Mouse (Mus musculus) small intestine, adult 2 months (tissue): Measurements from ENCODE around the gene Fcnb. TPM values are rescaled to one million over a fixed set of nuclear protein-coding genes. Genes with fewer than 3 reads are reported as not detected.

Experiments
- H3K27ac ChIP-seq: fragments of 200-500 bp; 2 replicates; pipeline ENCODE4 v1.5.1; 2012; ENCODE audit warnings: low read depth, low read length, control low read depth, inconsistent platforms; ENCODE audit not compliant: insufficient read depth
- H3K27me3 ChIP-seq: fragments of 200-500 bp; 2 replicates; pipeline ENCODE4 v1.6.1; 2012; ENCODE audit warnings: mild to moderate bottlenecking, moderate library complexity, low read length, inconsistent platforms; ENCODE audit not compliant: control insufficient read depth, insufficient read depth
- H3K36me3 ChIP-seq: fragments of 200-500 bp; 2 replicates; pipeline ENCODE4 v1.6.1; 2012; ENCODE audit warnings: mild to moderate bottlenecking, low read length, control low read depth, inconsistent platforms; ENCODE audit not compliant: control insufficient read depth, insufficient read depth
- H3K4me1 ChIP-seq: fragments of 200-500 bp; 2 replicates; pipeline ENCODE4 v1.6.1; 2012; ENCODE audit warnings: low read length, inconsistent platforms, mixed read lengths; ENCODE audit not compliant: control insufficient read depth, insufficient read depth, insufficient read length
- H3K4me3 ChIP-seq: fragments of 200-500 bp; 2 replicates; pipeline ENCODE4 v1.5.1; 2012; ENCODE audit warnings: low read depth, mild to moderate bottlenecking, control low read depth, inconsistent platforms, low read length, moderate library complexity
- CTCF ChIP-seq: fragments of 200-500 bp; IDR thresholded peaks from 2 replicates; pipeline ENCODE4 v1.5.1; 2012; ENCODE audit warnings: low read depth, mild to moderate bottlenecking, control low read depth, inconsistent platforms, low read length, moderate library complexity, mixed read lengths; ENCODE audit not compliant: insufficient replicate concordance, insufficient read length; ENCODE audit errors: extremely low read depth
- POLR2A ChIP-seq: fragments of 200-500 bp; IDR thresholded peaks from 2 replicates; pipeline ENCODE4 v1.6.1; 2012; ENCODE audit warnings: low read depth, mild to moderate bottlenecking, control low read depth, inconsistent platforms, low read length, moderate library complexity
- WGBS: fragments of 180-500 bp; shearing (Covaris S2); methylation state at CpG from one replicate; pipeline ENCODE4 v1.1.7; 2018; 5-methylcytosine and 5-hydroxymethylcytosine counted together
- polyA plus RNA-seq: library from polyadenylated mRNA; depleted of rRNA; stranded (reverse); fragments of >200 nt; gene quantifications from 2 replicates; pipeline ENCODE4 v1.2.3, GENCODE M21; 2012; rRNA removed

Fcnb gene
- polyA plus RNA-seq, result not detected in 2 replicates

- WGBS, result 75% methylated on average over 3 of the region's 3 CpGs
- Histone ChIP-seq H3K27me3 (no peaks in the 10 kb centered on the region), H3K36me3 (no peaks in the 10 kb centered on the region), H3K4me3 (no peak within 1 kb of the TSS), H3K27ac (no peak within 1 kb of the TSS), H3K4me1 (no peaks in the 10 kb centered on the region)
- TF ChIP-seq CTCF (no peak), POLR2A (no peak)
Observed at GRCm38 (mm10) chr2:28084768-28085167, at the start of gene Fcnb. Gene Fcnb, minus strand, starts transcription at chr2:28084885.

DNA sequence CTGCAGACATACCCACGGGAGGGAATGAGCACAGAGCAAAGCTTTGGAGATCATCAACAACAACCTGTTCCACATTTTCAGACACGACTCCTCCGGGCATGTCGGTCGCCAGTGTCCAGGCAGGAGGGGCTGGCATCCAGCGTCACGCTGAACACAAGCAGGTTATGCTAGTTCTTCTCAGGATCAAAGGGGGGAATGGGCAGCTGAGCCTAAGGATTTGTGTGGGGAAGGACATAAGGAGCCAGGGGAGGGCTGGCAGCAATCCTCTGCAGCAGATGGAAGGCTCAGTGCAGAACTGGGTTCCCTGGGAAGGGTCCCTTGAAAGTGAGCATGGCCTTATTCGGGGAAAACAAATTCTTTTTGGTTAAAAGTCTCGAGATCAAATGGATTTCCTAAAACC is 49.1 kb upstream of the Fcnb start:
- no peaks in the 10 kb centered on the region for H3K27me3 ChIP-seq
- no peaks in the 10 kb centered on the region for H3K36me3 ChIP-seq
- WGBS, result 80% methylated on average over 9 of the region's 9 CpGs
- H3K27ac ChIP-seq, result no peak overlapping the region
- no peak for TF ChIP-seq POLR2A
- no peak overlapping the region for H3K4me3 ChIP-seq
- H3K4me1 ChIP-seq, result no peaks in the 10 kb centered on the region

DNA sequence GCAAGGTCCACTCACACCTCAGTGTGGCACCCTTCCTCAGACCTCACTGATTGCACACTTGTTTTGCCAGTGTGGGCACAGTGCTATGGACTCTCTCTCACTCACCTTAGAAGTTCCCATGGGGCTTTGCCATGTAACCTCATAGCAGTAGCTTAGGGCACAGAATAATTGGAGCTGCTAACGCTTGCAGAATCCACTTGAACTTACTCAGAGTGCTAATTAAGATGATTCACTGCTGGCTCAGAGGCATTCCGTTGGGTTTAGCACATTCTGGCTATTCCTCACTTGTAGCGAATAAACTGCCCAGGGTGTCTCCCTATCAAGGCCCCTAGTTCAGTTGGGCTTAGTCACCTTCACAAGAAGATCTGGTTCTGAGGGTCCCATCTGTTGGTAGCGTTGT is 47.4 kb upstream of the Fcnb start:
- no peak overlapping the region for H3K4me3 ChIP-seq
- no peaks in the 10 kb centered on the region for H3K4me1 ChIP-seq
- WGBS, result 78% methylated on average over 4 of the region's 4 CpGs
- TF ChIP-seq CTCF (no peak), POLR2A (no peak)
- H3K27me3 ChIP-seq, result no peaks in the 10 kb centered on the region
- H3K27ac ChIP-seq, result no peak overlapping the region
- H3K36me3 ChIP-seq, result no peaks in the 10 kb centered on the region

- 70% methylated on average over 12 of the region's 12 CpGs for WGBS
- Histone ChIP-seq H3K27ac (no peak overlapping the region), H3K36me3 (no peaks in the 10 kb centered on the region), H3K4me3 (no peak overlapping the region), H3K4me1 (no peaks in the 10 kb centered on the region), H3K27me3 (no peaks in the 10 kb centered on the region)
- TF ChIP-seq CTCF, result no peak
- TF ChIP-seq POLR2A, result no peak
Observed at GRCm38 (mm10) chr2:28126763-28127438, 42.2 kb upstream of the Fcnb start.

DNA sequence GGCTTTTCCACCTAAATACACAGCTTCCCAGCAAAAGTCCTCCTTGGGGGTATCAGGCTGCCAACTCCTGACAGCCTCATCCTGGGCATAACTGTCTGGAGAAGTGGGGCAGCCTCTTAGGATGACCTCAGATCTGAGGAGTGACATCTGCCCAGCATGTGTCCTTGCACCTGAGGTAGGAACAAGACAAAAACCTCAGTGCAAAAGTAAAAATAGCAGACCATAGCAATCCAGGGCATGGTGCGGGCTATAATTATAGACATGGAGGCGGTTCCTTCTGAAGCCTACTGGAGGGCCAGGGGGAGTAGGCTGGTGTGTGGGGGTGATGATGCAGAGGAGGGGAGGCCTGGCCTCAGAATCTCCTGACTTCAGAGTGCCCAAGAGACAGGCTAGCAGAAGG is 39.2 kb upstream of the Fcnb start:
- Histone ChIP-seq H3K27ac (no peak overlapping the region), H3K4me1 (no peaks in the 10 kb centered on the region), H3K36me3 (no peaks in the 10 kb centered on the region), H3K27me3 (no peaks in the 10 kb centered on the region), H3K4me3 (no peak overlapping the region)
- TF ChIP-seq POLR2A, result no peak
- TF ChIP-seq CTCF, result no peak
- WGBS, result 95% methylated on average over 2 of the region's 2 CpGs

GRCm38 (mm10) chr2:28121309-28121708 is 36.6 kb upstream of the Fcnb start:
- no peak for TF ChIP-seq CTCF
- no peak for TF ChIP-seq POLR2A
- Histone ChIP-seq H3K4me1 (no peaks in the 10 kb centered on the region), H3K27ac (no peak overlapping the region), H3K27me3 (no peaks in the 10 kb centered on the region), H3K36me3 (no peaks in the 10 kb centered on the region), H3K4me3 (no peak overlapping the region)
- WGBS, result 73% methylated on average over 4 of the region's 4 CpGs

- WGBS, result 93% methylated on average over 9 of the region's 9 CpGs
- Histone ChIP-seq H3K4me3 (no peak overlapping the region), H3K27ac (no peak overlapping the region), H3K27me3 (no peaks in the 10 kb centered on the region), H3K36me3 (no peaks in the 10 kb centered on the region), H3K4me1 (no peaks in the 10 kb centered on the region)
- TF ChIP-seq POLR2A, result no peak
- TF ChIP-seq CTCF, result no peak
Observed at GRCm38 (mm10) chr2:28120342-28120741, 35.7 kb upstream of the Fcnb start.
